Mouse (Mus musculus) G1E (cell line): ENCODE measurements around the gene Rin3.

Experiments used
- CTCF ChIP-seq: IDR thresholded peaks from 2 replicates; pipeline ENCODE4 v1.5.1; 2012; ENCODE audit warnings: low read depth, low read length, inconsistent platforms, mixed read lengths
- GATA1 ChIP-seq: IDR thresholded peaks from 2 replicates; pipeline ENCODE4 v1.6.1; 2012; ENCODE audit warnings: borderline replicate concordance, low read length, inconsistent platforms, mixed read lengths
- POLR2AphosphoS5 ChIP-seq: IDR thresholded peaks from 2 replicates; pipeline ENCODE4 v1.6.1; 2012; ENCODE audit warnings: low read depth, low read length, inconsistent platforms; ENCODE audit not compliant: insufficient replicate concordance
- TAL1 ChIP-seq: conservative IDR thresholded peaks from 2 replicates; pipeline ENCODE4 v1.6.1; 2012; ENCODE audit warnings: low read depth, low read length, inconsistent platforms, mixed read lengths

GRCm38 (mm10) chr12:102330731-102331130 is 47.9 kb downstream of the Rin3 start:
- no peak for TF ChIP-seq POLR2AphosphoS5
- TF ChIP-seq CTCF, result no peak
- no peak for TF ChIP-seq GATA1
- no peak for TF ChIP-seq TAL1
